Mouse (Mus musculus) MEL (cell line): Measurements from ENCODE around the gene Fbxo9. TPM values are rescaled to one million over a fixed set of nuclear protein-coding genes. Genes with fewer than 3 reads are reported as not detected.

Experiments used
- DNase-seq: peaks from one replicate; pipeline ENCODE4 v3.0.0; 2011; ENCODE audit warnings: low read depth, low spot score
- H3K27ac ChIP-seq: 2 replicates; pipeline ENCODE4 v1.5.1; 2012; ENCODE audit warnings: low read depth, mild to moderate bottlenecking, control low read depth, low read length, moderate library complexity; ENCODE audit not compliant: control insufficient read depth
- H3K27me3 ChIP-seq, 2 experiments: fragments of 150-350 bp in 1 of 2; sonication (generic) in 1 of 2; 2 replicates each; pipeline ENCODE4 v1.6.1; 2012; ENCODE audit warnings: low read length in 2 of 2, mild to moderate bottlenecking in 2 of 2, improper control_type of control experiment in 1 of 2, moderate library complexity in 1 of 2; ENCODE audit not compliant: insufficient read depth in 2 of 2, control insufficient read depth in 1 of 2
- H3K36me3 ChIP-seq, 2 experiments: 2 replicates each; pipeline ENCODE4 v1.6.1; 2012 to 2014; ENCODE audit warnings: low read length in 2 of 2, improper control_type of control experiment in 1 of 2, inconsistent platforms in 1 of 2, mild to moderate bottlenecking in 1 of 2; ENCODE audit not compliant: insufficient read depth in 2 of 2, control insufficient read depth in 1 of 2
- H3K4me1 ChIP-seq, 2 experiments: fragments of 150-350 bp in 1 of 2; sonication (generic) in 1 of 2; 2 replicates each; pipeline ENCODE4 v1.6.1; 2012; ENCODE audit warnings: low read length in 2 of 2, improper control_type of control experiment in 1 of 2, mild to moderate bottlenecking in 1 of 2; ENCODE audit not compliant: insufficient read depth in 2 of 2, control insufficient read depth in 1 of 2
- H3K4me3 ChIP-seq, 2 experiments: fragments of 150-350 bp in 1 of 2; sonication (generic) in 1 of 2; 2 replicates each; pipeline ENCODE4 v1.5.1; 2012; ENCODE audit warnings: low read depth in 2 of 2, low read length in 2 of 2, mild to moderate bottlenecking in 2 of 2, moderate library complexity in 2 of 2, control low read depth in 1 of 2, improper control_type of control experiment in 1 of 2; ENCODE audit not compliant: control insufficient read depth in 1 of 2, insufficient read depth in 1 of 2
- H3K79me2 ChIP-seq: 2 replicates; pipeline ENCODE4 v1.6.1; 2012; ENCODE audit warnings: mild to moderate bottlenecking, low read length, moderate library complexity; ENCODE audit not compliant: control insufficient read depth, poor library complexity, insufficient read depth
- H3K9ac ChIP-seq: 2 replicates; pipeline ENCODE4 v1.6.1; 2012; ENCODE audit warnings: low read depth, mild to moderate bottlenecking, control low read depth, low read length, moderate library complexity; ENCODE audit not compliant: control insufficient read depth, poor library complexity, severe bottlenecking
- H3K9me3 ChIP-seq: fragments of 150-350 bp; sonication (generic); replicated peaks from 2 replicates; pipeline ENCODE4 v1.6.1; 2012; ENCODE audit warnings: mild to moderate bottlenecking, low read length, improper control_type of control experiment, moderate library complexity; ENCODE audit not compliant: insufficient read depth
- CHD2 ChIP-seq: IDR thresholded peaks from 2 replicates; pipeline ENCODE4 v1.6.1; 2011; ENCODE audit warnings: low read length, improper control_type of control experiment
- CTCF ChIP-seq, 3 experiments: IDR thresholded peaks in 2 of 3; conservative IDR thresholded peaks in 1 of 3; 2 replicates each; pipeline ENCODE4 v1.5.1; 2011 to 2012; ENCODE audit warnings: low read length in 3 of 3, low read depth in 2 of 3, mild to moderate bottlenecking in 2 of 3, improper control_type of control experiment in 1 of 3, inconsistent platforms in 1 of 3, mixed read lengths in 1 of 3, moderate library complexity in 1 of 3; ENCODE audit not compliant: control insufficient read depth in 1 of 3, insufficient read depth in 1 of 3, poor library complexity in 1 of 3, severe bottlenecking in 1 of 3
- ELF1 ChIP-seq: IDR thresholded peaks from 2 replicates; pipeline ENCODE4 v1.6.1; 2014; ENCODE audit warnings: low read depth, mild to moderate bottlenecking, inconsistent platforms, low read length, improper control_type of control experiment, moderate library complexity
- ETS1 ChIP-seq: IDR thresholded peaks from 2 replicates; pipeline ENCODE4 v1.6.1; 2012; ENCODE audit warnings: low read depth, mild to moderate bottlenecking, inconsistent platforms, low read length, improper control_type of control experiment, moderate library complexity
- GATA1 ChIP-seq: IDR thresholded peaks from 2 replicates; pipeline ENCODE4 v1.6.1; 2011; ENCODE audit warnings: low read depth, low read length, improper control_type of control experiment
- HCFC1 ChIP-seq: IDR thresholded peaks from 2 replicates; pipeline ENCODE4 v1.6.1; 2012; ENCODE audit warnings: low read depth, mild to moderate bottlenecking, inconsistent platforms, low read length, improper control_type of control experiment, moderate library complexity
- MAZ ChIP-seq: IDR thresholded peaks from 2 replicates; pipeline ENCODE4 v1.6.1; 2012; ENCODE audit warnings: low read depth, mild to moderate bottlenecking, inconsistent platforms, low read length, improper control_type of control experiment
- MEF2A ChIP-seq: IDR thresholded peaks from 2 replicates; pipeline ENCODE4 v1.6.1; 2014; ENCODE audit warnings: low read depth, mild to moderate bottlenecking, inconsistent platforms, low read length, improper control_type of control experiment; ENCODE audit not compliant: poor library complexity, insufficient replicate concordance, severe bottlenecking; ENCODE audit errors: extremely low read depth
- MXI1 ChIP-seq: IDR thresholded peaks from 2 replicates; pipeline ENCODE4 v1.6.1; 2011; ENCODE audit warnings: mild to moderate bottlenecking, low read depth, low read length, improper control_type of control experiment
- NELFE ChIP-seq: IDR thresholded peaks from 2 replicates; pipeline ENCODE4 v1.6.1; 2011; ENCODE audit warnings: low read depth, low read length, improper control_type of control experiment
- RCOR1 ChIP-seq: IDR thresholded peaks from 2 replicates; pipeline ENCODE4 v1.6.1; 2012; ENCODE audit warnings: low read depth, mild to moderate bottlenecking, inconsistent platforms, low read length, improper control_type of control experiment
- SMC3 ChIP-seq: IDR thresholded peaks from 2 replicates; pipeline ENCODE4 v1.6.1; 2011; ENCODE audit warnings: low read depth, low read length, improper control_type of control experiment
- TBP ChIP-seq: IDR thresholded peaks from 2 replicates; pipeline ENCODE4 v1.8.0; 2011; ENCODE audit warnings: low read depth, low read length, improper control_type of control experiment
- TCF12 ChIP-seq: IDR thresholded peaks from 2 replicates; pipeline ENCODE4 v1.6.1; 2014; ENCODE audit warnings: low read depth, mild to moderate bottlenecking, inconsistent platforms, low read length, improper control_type of control experiment, moderate library complexity
- ZKSCAN1 ChIP-seq: IDR thresholded peaks from 2 replicates; pipeline ENCODE4 v1.6.1; 2012; ENCODE audit warnings: low read depth, mild to moderate bottlenecking, inconsistent platforms, low read length, improper control_type of control experiment, moderate library complexity
- ZMIZ1 ChIP-seq: IDR thresholded peaks from 2 replicates; pipeline ENCODE4 v1.6.1; 2012; ENCODE audit warnings: low read depth, mild to moderate bottlenecking, inconsistent platforms, low read length, improper control_type of control experiment, moderate library complexity
- ZNF384 ChIP-seq: IDR thresholded peaks from 2 replicates; pipeline ENCODE4 v1.6.1; 2012; ENCODE audit warnings: low read depth, mild to moderate bottlenecking, inconsistent platforms, low read length, improper control_type of control experiment
- polyA plus RNA-seq, 2 experiments: library from polyadenylated mRNA; stranded (reverse) in 1 of 2; unstranded in 1 of 2; fragments of >175 nt in 1 of 2; fragments of >200 nt in 1 of 2; gene quantifications; 2 replicates each; pipeline versions ENCODE4 v1.2.1 to v1.2.4; 2012; ENCODE audit warnings: low replicate concordance in 2 of 2, low read depth in 1 of 2; ENCODE audit not compliant: insufficient read length in 2 of 2, insufficient read depth in 1 of 2, missing spikeins in 1 of 2
- total RNA-seq: library from RNA; depleted of rRNA; stranded (reverse); fragments of 300-350 nt; gene quantifications from 2 replicates; pipeline ENCODE4 v1.2.3, GENCODE M21; 2012

Gene Fbxo9
- total and polyA plus RNA-seq, 3 experiments, result 47.0 to 402 (median 56.0) TPM

GRCm38 (mm10) chr9:78090596-78090995, 18.3 kb downstream of the Fbxo9 start:
- H3K36me3 ChIP-seq, result peaks cover 0 to 28% of the 10 kb centered on the region in 2 experiments; a peak in 2 of 4 replicates
- H3K9me3 ChIP-seq, result no peaks in the 10 kb centered on the region
- no peak overlapping the region for H3K27ac ChIP-seq
- no peaks in the 10 kb centered on the region for H3K4me1 ChIP-seq
- peaks cover 1% of the 10 kb centered on the region; the same call in 1 of the 2 replicates for H3K79me2 ChIP-seq
- no peak for DNase-seq
- H3K9ac ChIP-seq, result no peak overlapping the region
- no peaks in the 10 kb centered on the region for H3K27me3 ChIP-seq
- H3K4me3 ChIP-seq, result no peak overlapping the region
- no peak for TF ChIP-seq MEF2A
- TF ChIP-seq NELFE, result no peak
- no peak for TF ChIP-seq ELF1
- TF ChIP-seq TCF12, result no peak
- no peak for TF ChIP-seq ZMIZ1
- TF ChIP-seq CHD2, result no peak
- no peak for TF ChIP-seq GATA1
- no peak for TF ChIP-seq HCFC1
- TF ChIP-seq MAZ, result no peak
- no peak for TF ChIP-seq ZNF384
- no peak for TF ChIP-seq SMC3
- TF ChIP-seq MXI1, result no peak
- TF ChIP-seq ZKSCAN1, result no peak
- no peak for TF ChIP-seq TBP
- no peak for TF ChIP-seq RCOR1
- TF ChIP-seq, all 39 proteins: peak for 0

GRCm38 (mm10) chr9:78089906-78090305, 19.0 kb downstream of the Fbxo9 start:
- Histone ChIP-seq H3K4me1 (no peaks in the 10 kb centered on the region), H3K27ac (no peak overlapping the region), H3K36me3 (peaks cover 0 to 28% of the 10 kb centered on the region in 2 experiments; a peak in 2 of 4 replicates), H3K9me3 (no peaks in the 10 kb centered on the region)
- TF ChIP-seq CTCF (IDR thresholded peaks at IDR 0.05 in 2 of 3, conservative IDR thresholded peaks at IDR 0.05 in 1 of 3; ENCODE audit: control insufficient read depth in 1 of 3, insufficient read depth in 1 of 3, low read depth in 2 of 3, low read length in 3 of 3, poor library complexity in 1 of 3, severe bottlenecking in 1 of 3) (no peak), ETS1 (no peak)
- TF ChIP-seq, all 39 proteins: peak for 0
- peaks cover 1% of the 10 kb centered on the region; the same call in 1 of the 2 replicates for H3K79me2 ChIP-seq
- no peak for DNase-seq
- H3K27me3 ChIP-seq, result no peaks in the 10 kb centered on the region
- no peak overlapping the region for H3K4me3 ChIP-seq
- no peak overlapping the region for H3K9ac ChIP-seq
